ENCODE assay signal across 24 mouse cellular contexts in the genomic region with DNA sequence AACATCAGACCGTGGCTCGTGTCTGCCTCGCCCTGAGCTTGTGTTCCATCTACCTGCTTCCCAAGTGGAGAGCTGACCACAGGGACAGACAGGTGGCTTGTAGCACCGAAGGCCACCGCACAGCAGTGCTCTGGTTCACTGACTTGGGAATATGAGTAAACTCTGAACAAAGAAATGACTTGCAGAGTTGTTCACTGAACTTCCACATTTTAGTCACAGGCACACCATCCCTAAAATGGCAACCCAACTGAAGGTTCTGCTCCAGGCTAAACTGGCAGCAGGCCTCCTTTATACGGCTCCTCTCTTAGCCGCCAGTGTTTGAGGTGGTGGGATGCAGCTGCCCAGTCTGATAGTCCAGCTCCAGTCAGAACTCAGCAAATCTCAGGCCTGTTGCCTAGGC.
A peak's percentile ranks its signal among the peaks of the same experiment; 100 is the strongest.
DNase-seq lines count a peak whose midpoint lies in the region; ATAC-seq and TF ChIP-seq lines count a peak whose summit lies in the region.
"Had no signal": no experiment of that assay in that cellular context is flagged by ENCODE, and none has a peak within 500 bp of the region (broad histone marks: within the 10 kb centered on the region; RNA-seq: fewer than 3 reads in every experiment).

No protein-coding gene starts in this region.

- no peaks in the 10 kb centered on the region for H3K36me3 ChIP-seq in heart, embryonic 11.5 days (ENCODE audit: control insufficient read depth, insufficient read depth, low read length)
- H3K36me3 ChIP-seq in midbrain, embryonic 10.5 days = no peaks in the 10 kb centered on the region
- H3K36me3 ChIP-seq: hindbrain, embryonic 12.5 days; limb, embryonic 13.5 days; lung, embryonic 15.5 days had no signal

- H3K9me3 ChIP-seq in heart, embryonic 11.5 days (replicated peaks; ENCODE audit: control insufficient read depth, low read length) = no peaks in the 10 kb centered on the region
- H3K9me3 ChIP-seq in midbrain, embryonic 10.5 days (replicated peaks) = no peaks in the 10 kb centered on the region
- H3K9me3 ChIP-seq: forebrain, embryonic 13.5 days; hindbrain, embryonic 12.5 days; limb, embryonic 13.5 days; lung, embryonic 15.5 days had no signal

- WGBS in heart, embryonic 11.5 days (ENCODE audit: insufficient replicate concordance) = 86% methylated on average over 7 of the region's 7 CpGs
- WGBS in midbrain, embryonic 10.5 days = 93% methylated on average over 7 of the region's 7 CpGs

- H3K4me1 ChIP-seq in cortical plate, adult 2 months (ENCODE audit: control insufficient read depth, insufficient read depth, low read length) = peaks cover 17% of the 10 kb centered on the region
- peaks cover 24% of the 10 kb centered on the region for H3K4me1 ChIP-seq in heart, embryonic 11.5 days (ENCODE audit: control insufficient read depth, insufficient read depth, low read length)
- H3K4me1 ChIP-seq in midbrain, embryonic 10.5 days = peaks cover 22% of the 10 kb centered on the region

- no peak overlapping the region for H3K9ac ChIP-seq in heart, embryonic 11.5 days (ENCODE audit: low read depth, low read length)
- H3K9ac ChIP-seq: forebrain, embryonic 13.5 days; hindbrain, embryonic 12.5 days; limb, embryonic 13.5 days; lung, embryonic 15.5 days had no signal

- no peak overlapping the region for H3K4me3 ChIP-seq in left cerebral cortex, adult 2 months
- H3K4me3 ChIP-seq in cortical plate, adult 2 months (ENCODE audit: insufficient read depth, low read length) = no peak overlapping the region
- no peak overlapping the region for H3K4me3 ChIP-seq in heart, embryonic 11.5 days (ENCODE audit: low read depth, low read length)
- H3K4me3 ChIP-seq in midbrain, embryonic 10.5 days = no peak overlapping the region
- H3K4me3 ChIP-seq: forebrain, embryonic 13.5 days; hindbrain, embryonic 12.5 days; limb, embryonic 13.5 days; lung, embryonic 15.5 days had no signal

- no peak for TF ChIP-seq POLR2A in cortical plate, adult 2 months (IDR thresholded peaks at IDR 0.05; ENCODE audit: extremely low read depth, insufficient read depth, low read length)

- DNase-seq in cerebellum, adult 11-12 months = peak; percentile 15
- no peak for DNase-seq in cerebellum, postnatal 25 days
- DNase-seq in left cerebral cortex, adult 2 months (ENCODE audit: extremely low spot score in 1 of 2, low spot score in 2 of 2) = no peak
- no peak for DNase-seq in left cerebral cortex, adult 9 months (ENCODE audit: low spot score in 2 of 2)
- no peak for DNase-seq in midbrain, embryonic 10.5 days (ENCODE audit: low spot score)
- DNase-seq: adrenal gland, adult 8-10 months; cerebellum, adult 11 months; cerebellum, postnatal 36 days; gastrocnemius, postnatal 10 days; heart, postnatal 14 days; kidney, adult 9 months; kidney, postnatal 10 days; midbrain, embryonic 14.5 days; retina, postnatal 1 day; right cerebral cortex, postnatal 14 days had no signal

- TF ChIP-seq CTCF in left cerebral cortex, adult 2 months (IDR thresholded peaks at IDR 0.05) = no peak
- TF ChIP-seq CTCF in cortical plate, adult 2 months (IDR thresholded peaks at IDR 0.05; ENCODE audit: extremely low read depth, insufficient read depth, low read length) = no peak

- no peak overlapping the region for H3K4me2 ChIP-seq in heart, embryonic 11.5 days
- H3K4me2 ChIP-seq: forebrain, embryonic 13.5 days; hindbrain, embryonic 12.5 days; limb, embryonic 13.5 days; liver, embryonic 11.5 days; lung, embryonic 15.5 days had no signal

- intact Hi-C loops in left cerebral cortex, adult 2 months (cut with DNase I) = loop anchor here (5.0 to 10.0 kb wide), 2 partner anchors 175 to 312 kb away; no protein-coding TSS in a partner anchor

- H3K27me3 ChIP-seq in heart, embryonic 11.5 days (ENCODE audit: control insufficient read depth, insufficient read depth, low read length) = peaks cover 16% of the 10 kb centered on the region
- H3K27me3 ChIP-seq in midbrain, embryonic 10.5 days (ENCODE audit: low read depth, poor library complexity, severe bottlenecking) = peaks cover 26% of the 10 kb centered on the region

- no peak for ATAC-seq in heart, embryonic 11.5 days (replicated peaks; ENCODE audit: insufficient number of reproducible peaks, low FRiP score, low TSS enrichment)
- ATAC-seq: activated CD4-positive, CD25-positive, alpha-beta regulatory T cell, adult 4 months; forebrain, embryonic 13.5 days; intestine, embryonic 16.5 days had no signal

- H3K27ac ChIP-seq in left cerebral cortex, adult 2 months = peak overlapping the region; percentile 17
- H3K27ac ChIP-seq in cortical plate, adult 2 months (ENCODE audit: insufficient read depth, low read length) = peak overlapping the region; percentile 55; the same call in 1 of the 2 replicates
- H3K27ac ChIP-seq in heart, embryonic 11.5 days (ENCODE audit: low read depth, low read length) = no peak overlapping the region
- no peak overlapping the region for H3K27ac ChIP-seq in midbrain, embryonic 10.5 days (replicated peaks)
- H3K27ac ChIP-seq: forebrain, embryonic 13.5 days; hindbrain, embryonic 12.5 days; limb, embryonic 13.5 days; lung, embryonic 15.5 days had no signal

Comparison
In these comparisons a context has a peak if more than half of its experiments do, and no peak if none do; other contexts are left out.
1. H3K27ac ChIP-seq: peak in left cerebral cortex, adult 2 months (single experiment) and cortical plate, adult 2 months (single experiment); none in heart, embryonic 11.5 days (single experiment) and midbrain, embryonic 10.5 days (single experiment).